Mouse (Mus musculus): Measurements from ENCODE around the gene Ppm1l. TPM values are rescaled to one million over a fixed set of nuclear protein-coding genes. Genes with fewer than 3 reads are reported as not detected.

The Ppm1l gene
- polyA plus RNA-seq, 1 experiment from 2014 or later, result 24.4 TPM

- Histone ChIP-seq H3K27ac (ENCODE audit: low read length) (no peak overlapping the region), H3K4me2 (ENCODE audit: low read length) (no peak overlapping the region), H3K4me3 (replicated peaks; ENCODE audit: low read length) (no peak overlapping the region), H3K27me3 (replicated peaks; ENCODE audit: control insufficient read depth, insufficient read depth, low read length) (no peaks in the 10 kb centered on the region), H3K9me3 (ENCODE audit: control insufficient read depth, low read length) (no peaks in the 10 kb centered on the region), H3K4me1 (replicated peaks; ENCODE audit: control insufficient read depth, insufficient read depth, low read length) (peaks cover 14% of the 10 kb centered on the region), H3K36me3 (ENCODE audit: control insufficient read depth, insufficient read depth) (no peaks in the 10 kb centered on the region), H3K9ac (replicated peaks; ENCODE audit: low read depth, low read length) (no peak overlapping the region)
- ATAC-seq, result no peak
- 56% methylated on average over 7 of the region's 7 CpGs for WGBS
Observed at GRCm38 (mm10) chr3:69505090-69505489, 188.4 kb downstream of the Ppm1l start.

DNA sequence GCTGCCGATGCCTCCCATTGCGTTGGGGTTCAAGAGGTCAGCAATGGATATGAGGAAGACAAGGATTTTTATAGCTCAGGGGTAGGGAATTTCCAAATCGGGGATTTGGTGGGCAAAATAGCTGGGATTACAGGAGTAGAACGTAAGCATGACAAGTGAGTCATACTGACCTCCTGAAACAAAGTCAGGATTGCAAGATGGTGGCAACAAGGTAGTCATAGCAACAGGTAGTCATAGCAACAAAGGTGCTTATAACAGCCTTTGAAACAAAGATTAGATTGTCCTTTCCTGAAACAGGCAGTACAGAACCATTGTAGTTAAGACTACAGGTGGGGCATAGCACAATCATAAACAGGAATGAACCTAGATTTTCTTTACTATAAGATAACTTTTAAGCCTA is 189.7 kb downstream of the Ppm1l start:
- H3K9ac ChIP-seq (replicated peaks; ENCODE audit: low read depth, low read length), result no peak overlapping the region
- H3K4me1 ChIP-seq (replicated peaks; ENCODE audit: control insufficient read depth, insufficient read depth, low read length), result peaks cover 11% of the 10 kb centered on the region
- H3K4me2 ChIP-seq (ENCODE audit: low read length), result no peak overlapping the region
- no peaks in the 10 kb centered on the region for H3K9me3 ChIP-seq (ENCODE audit: control insufficient read depth, low read length)
- H3K27ac ChIP-seq (ENCODE audit: low read length), result no peak overlapping the region
- no peaks in the 10 kb centered on the region for H3K36me3 ChIP-seq (ENCODE audit: control insufficient read depth, insufficient read depth)
- H3K27me3 ChIP-seq (replicated peaks; ENCODE audit: control insufficient read depth, insufficient read depth, low read length), result no peaks in the 10 kb centered on the region
- no peak overlapping the region for H3K4me3 ChIP-seq (replicated peaks; ENCODE audit: low read length)
- 76% methylated on average over 4 of the region's 4 CpGs for WGBS
- ATAC-seq, result no peak

DNA sequence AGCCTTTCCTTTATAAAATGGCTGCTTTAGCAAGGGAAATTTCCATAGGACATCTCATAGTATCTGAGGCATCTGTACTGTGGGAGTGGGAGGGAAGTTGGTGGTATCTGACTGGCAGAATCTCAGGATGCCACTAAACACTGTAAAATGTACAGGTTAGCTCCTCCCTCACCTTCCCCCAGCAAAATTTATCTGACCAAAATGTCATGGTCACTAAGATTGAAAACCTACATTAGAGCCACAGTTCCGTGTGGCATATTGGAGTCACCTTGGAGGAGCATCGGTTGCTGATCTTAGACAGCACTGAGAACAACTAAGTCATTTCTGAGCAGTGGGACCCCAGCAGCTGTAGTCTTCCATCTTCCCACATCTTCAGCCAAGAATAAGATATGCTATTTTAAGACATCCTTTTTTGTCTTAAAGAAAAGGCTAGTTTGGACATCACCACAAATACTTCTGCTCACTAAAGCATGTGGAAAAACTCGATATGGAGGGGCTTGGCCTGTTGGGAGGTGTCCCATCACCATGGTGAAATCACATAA is 192.8 kb downstream of the Ppm1l start:
- no peak overlapping the region for H3K9ac ChIP-seq (replicated peaks; ENCODE audit: low read depth, low read length)
- no peaks in the 10 kb centered on the region for H3K4me1 ChIP-seq (replicated peaks; ENCODE audit: control insufficient read depth, insufficient read depth, low read length)
- H3K27me3 ChIP-seq (replicated peaks; ENCODE audit: control insufficient read depth, insufficient read depth, low read length), result no peaks in the 10 kb centered on the region
- no peak overlapping the region for H3K4me3 ChIP-seq (replicated peaks; ENCODE audit: low read length)
- no peak overlapping the region for H3K4me2 ChIP-seq (ENCODE audit: low read length)
- WGBS, result 90% methylated on average over 3 of the region's 3 CpGs
- ATAC-seq, result no peak
- no peaks in the 10 kb centered on the region for H3K36me3 ChIP-seq (ENCODE audit: control insufficient read depth, insufficient read depth)
- no peaks in the 10 kb centered on the region for H3K9me3 ChIP-seq (ENCODE audit: control insufficient read depth, low read length)
- H3K27ac ChIP-seq (ENCODE audit: low read length), result no peak overlapping the region

- Histone ChIP-seq H3K4me1 (replicated peaks; ENCODE audit: control insufficient read depth, insufficient read depth, low read length) (no peaks in the 10 kb centered on the region), H3K9ac (replicated peaks; ENCODE audit: low read depth, low read length) (no peak overlapping the region), H3K27me3 (replicated peaks; ENCODE audit: control insufficient read depth, insufficient read depth, low read length) (no peaks in the 10 kb centered on the region), H3K9me3 (ENCODE audit: control insufficient read depth, low read length) (no peaks in the 10 kb centered on the region), H3K27ac (ENCODE audit: low read length) (no peak overlapping the region), H3K36me3 (ENCODE audit: control insufficient read depth, insufficient read depth) (no peaks in the 10 kb centered on the region), H3K4me2 (ENCODE audit: low read length) (no peak overlapping the region), H3K4me3 (replicated peaks; ENCODE audit: low read length) (no peak overlapping the region)
- WGBS, result 68% methylated on average over 7 of the region's 7 CpGs
- no peak for ATAC-seq
Observed at GRCm38 (mm10) chr3:69511881-69512280, 195.2 kb downstream of the Ppm1l start.

DNA sequence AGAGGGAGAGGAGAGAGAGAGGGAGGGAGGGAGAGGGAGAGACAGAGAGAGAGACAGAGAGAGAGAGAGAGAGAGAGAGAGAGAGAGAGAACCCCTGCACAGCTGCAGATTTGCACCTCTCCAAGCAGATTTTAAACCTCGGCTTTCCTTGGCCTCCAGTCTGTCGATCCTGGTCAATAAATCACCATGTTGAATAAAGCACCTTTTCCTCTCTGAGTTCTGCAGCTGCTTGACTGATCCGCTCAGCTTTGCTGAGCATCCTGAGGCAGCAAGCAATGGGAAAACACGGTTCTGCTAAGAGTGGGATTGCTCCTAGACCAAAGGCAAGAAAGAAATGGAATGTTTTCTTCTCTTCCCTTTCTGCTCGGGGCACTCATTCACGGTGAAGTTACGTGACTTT is 195.7 kb downstream of the Ppm1l start:
- WGBS, result 67% methylated on average over 7 of the region's 7 CpGs
- no peak overlapping the region for H3K27ac ChIP-seq (ENCODE audit: low read length)
- no peak overlapping the region for H3K4me2 ChIP-seq (ENCODE audit: low read length)
- no peaks in the 10 kb centered on the region for H3K9me3 ChIP-seq (ENCODE audit: control insufficient read depth, low read length)
- H3K9ac ChIP-seq (replicated peaks; ENCODE audit: low read depth, low read length), result no peak overlapping the region
- H3K4me1 ChIP-seq (replicated peaks; ENCODE audit: control insufficient read depth, insufficient read depth, low read length), result no peaks in the 10 kb centered on the region
- H3K27me3 ChIP-seq (replicated peaks; ENCODE audit: control insufficient read depth, insufficient read depth, low read length), result no peaks in the 10 kb centered on the region
- H3K4me3 ChIP-seq (replicated peaks; ENCODE audit: low read length), result no peak overlapping the region
- no peaks in the 10 kb centered on the region for H3K36me3 ChIP-seq (ENCODE audit: control insufficient read depth, insufficient read depth)
- no peak for ATAC-seq

GRCm38 (mm10) chr3:69515730-69516350 is 199.2 kb downstream of the Ppm1l start:
- Histone ChIP-seq H3K4me2 (ENCODE audit: low read length) (no peak overlapping the region), H3K4me1 (replicated peaks; ENCODE audit: control insufficient read depth, insufficient read depth, low read length) (peaks cover 15% of the 10 kb centered on the region; the same call in 1 of the 2 replicates), H3K36me3 (ENCODE audit: control insufficient read depth, insufficient read depth) (no peaks in the 10 kb centered on the region), H3K27me3 (replicated peaks; ENCODE audit: control insufficient read depth, insufficient read depth, low read length) (no peaks in the 10 kb centered on the region), H3K27ac (ENCODE audit: low read length) (no peak overlapping the region), H3K9ac (replicated peaks; ENCODE audit: low read depth, low read length) (no peak overlapping the region), H3K9me3 (ENCODE audit: control insufficient read depth, low read length) (no peaks in the 10 kb centered on the region), H3K4me3 (replicated peaks; ENCODE audit: low read length) (no peak overlapping the region)
- 64% methylated on average over 13 of the region's 13 CpGs for WGBS
- ATAC-seq, result no peak

- H3K27me3 ChIP-seq (replicated peaks; ENCODE audit: control insufficient read depth, insufficient read depth, low read length), result no peaks in the 10 kb centered on the region
- H3K36me3 ChIP-seq (ENCODE audit: control insufficient read depth, insufficient read depth), result no peaks in the 10 kb centered on the region
- WGBS, result 74% methylated on average over 9 of the region's 9 CpGs
- no peaks in the 10 kb centered on the region for H3K9me3 ChIP-seq (ENCODE audit: control insufficient read depth, low read length)
- H3K4me1 ChIP-seq (replicated peaks; ENCODE audit: control insufficient read depth, insufficient read depth, low read length), result peaks cover 15% of the 10 kb centered on the region; the same call in 1 of the 2 replicates
- H3K4me3 ChIP-seq (replicated peaks; ENCODE audit: low read length), result no peak overlapping the region
- no peak for ATAC-seq
- no peak overlapping the region for H3K4me2 ChIP-seq (ENCODE audit: low read length)
- no peak overlapping the region for H3K27ac ChIP-seq (ENCODE audit: low read length)
- H3K9ac ChIP-seq (replicated peaks; ENCODE audit: low read depth, low read length), result no peak overlapping the region
Observed at GRCm38 (mm10) chr3:69519188-69519587, 202.5 kb downstream of the Ppm1l start.

- peak; percentile 42; the same call in 1 of the 2 replicates for ATAC-seq
- WGBS, result 69% methylated on average over 21 of the region's 21 CpGs
- Histone ChIP-seq H3K4me2 (ENCODE audit: low read length) (no peak overlapping the region), H3K9ac (replicated peaks; ENCODE audit: low read depth, low read length) (no peak overlapping the region), H3K27ac (ENCODE audit: low read length) (peak overlapping the region; percentile 42), H3K9me3 (ENCODE audit: control insufficient read depth, low read length) (no peaks in the 10 kb centered on the region), H3K36me3 (ENCODE audit: control insufficient read depth, insufficient read depth) (no peaks in the 10 kb centered on the region), H3K4me3 (replicated peaks; ENCODE audit: low read length) (no peak overlapping the region), H3K27me3 (replicated peaks; ENCODE audit: control insufficient read depth, insufficient read depth, low read length) (no peaks in the 10 kb centered on the region), H3K4me1 (replicated peaks; ENCODE audit: control insufficient read depth, insufficient read depth, low read length) (peaks cover 18% of the 10 kb centered on the region; the same call in 1 of the 2 replicates)
Observed at GRCm38 (mm10) chr3:69519789-69520558, 203.3 kb downstream of the Ppm1l start.

- Histone ChIP-seq H3K4me2 (ENCODE audit: low read length) (no peak overlapping the region), H3K9me3 (ENCODE audit: control insufficient read depth, low read length) (no peaks in the 10 kb centered on the region), H3K36me3 (ENCODE audit: control insufficient read depth, insufficient read depth) (no peaks in the 10 kb centered on the region), H3K9ac (replicated peaks; ENCODE audit: low read depth, low read length) (no peak overlapping the region), H3K4me1 (replicated peaks; ENCODE audit: control insufficient read depth, insufficient read depth, low read length) (peaks cover 20% of the 10 kb centered on the region; the same call in 1 of the 2 replicates), H3K27me3 (replicated peaks; ENCODE audit: control insufficient read depth, insufficient read depth, low read length) (no peaks in the 10 kb centered on the region), H3K27ac (ENCODE audit: low read length) (no peak overlapping the region), H3K4me3 (replicated peaks; ENCODE audit: low read length) (no peak overlapping the region)
- ATAC-seq, result no peak
- WGBS, result 86% methylated on average over 3 of the region's 3 CpGs
Observed at GRCm38 (mm10) chr3:69522270-69522669, 205.6 kb downstream of the Ppm1l start.
